Comparison of ENCODE assay signal across 9 mouse cellular contexts in genomic region chr12:31191329-31191954, GRCm38 (mm10). TPM values are rescaled to one million over a fixed set of nuclear protein-coding genes. Genes with fewer than 3 reads are reported as not detected.
A peak's percentile ranks its signal among the peaks of the same experiment; 100 is the strongest.
DNase-seq lines count a peak whose midpoint lies in the region; ATAC-seq lines count a peak whose summit lies in the region.
"Had no signal": no experiment of that assay in that cellular context is flagged by ENCODE, and none has a peak within 500 bp of the region (broad histone marks: within the 10 kb centered on the region; RNA-seq: fewer than 3 reads in every experiment).

No protein-coding gene starts in this region.

- H3K9ac ChIP-seq in forebrain, embryonic 11.5 days (ENCODE audit: low read length) = no peak overlapping the region
- no peak overlapping the region for H3K9ac ChIP-seq in heart, embryonic 14.5 days (ENCODE audit: low read length)
- no peak overlapping the region for H3K9ac ChIP-seq in kidney, embryonic 16.5 days (replicated peaks; ENCODE audit: low read length)
- H3K9ac ChIP-seq in neural tube, embryonic 13.5 days = no peak overlapping the region
- H3K9ac ChIP-seq: liver, embryonic 14.5 days had no signal

- H3K4me2 ChIP-seq in forebrain, embryonic 11.5 days (ENCODE audit: low read depth, low read length, severe bottlenecking) = no peak overlapping the region
- no peak overlapping the region for H3K4me2 ChIP-seq in heart, embryonic 14.5 days (ENCODE audit: low read length)
- no peak overlapping the region for H3K4me2 ChIP-seq in kidney, embryonic 16.5 days (replicated peaks; ENCODE audit: low read depth, low read length)
- 0 out of 2 replicates have a peak overlapping the region, but pooled peaks have one; percentile 9 for H3K4me2 ChIP-seq in neural tube, embryonic 13.5 days

- H3K36me3 ChIP-seq in forebrain, embryonic 10.5 days (replicated peaks) = no peaks in the 10 kb centered on the region
- H3K36me3 ChIP-seq in forebrain, embryonic 11.5 days (ENCODE audit: control insufficient read depth, insufficient read depth, low read length) = no peaks in the 10 kb centered on the region
- no peaks in the 10 kb centered on the region for H3K36me3 ChIP-seq in heart, embryonic 14.5 days (ENCODE audit: control insufficient read depth, insufficient read depth, low read length)
- no peaks in the 10 kb centered on the region for H3K36me3 ChIP-seq in kidney, embryonic 16.5 days (ENCODE audit: insufficient read depth, low read length)
- no peaks in the 10 kb centered on the region for H3K36me3 ChIP-seq in neural tube, embryonic 13.5 days

- H3K4me1 ChIP-seq in forebrain, embryonic 10.5 days = peaks cover 11% of the 10 kb centered on the region
- H3K4me1 ChIP-seq in forebrain, embryonic 11.5 days (replicated peaks; ENCODE audit: control insufficient read depth, insufficient read depth, low read length) = peaks cover 1% of the 10 kb centered on the region; the same call in 1 of the 2 replicates
- peaks cover 4 to 7% of the 10 kb centered on the region in 2 experiments; a peak in 3 of 4 replicates for H3K4me1 ChIP-seq in heart, embryonic 14.5 days (ENCODE audit: control insufficient read depth in 2 of 2, insufficient read depth in 2 of 2, low read length in 2 of 2)
- peaks cover 25% of the 10 kb centered on the region for H3K4me1 ChIP-seq in kidney, embryonic 16.5 days (ENCODE audit: insufficient read depth, low read length)
- peaks cover 15% of the 10 kb centered on the region for H3K4me1 ChIP-seq in neural tube, embryonic 13.5 days (replicated peaks)

- no peaks in the 10 kb centered on the region for H3K9me3 ChIP-seq in forebrain, embryonic 10.5 days
- H3K9me3 ChIP-seq in forebrain, embryonic 11.5 days (ENCODE audit: control insufficient read depth, low read length) = no peaks in the 10 kb centered on the region
- H3K9me3 ChIP-seq in heart, embryonic 14.5 days (ENCODE audit: control insufficient read depth, low read length) = no peaks in the 10 kb centered on the region
- H3K9me3 ChIP-seq in kidney, embryonic 16.5 days (ENCODE audit: low read length) = no peaks in the 10 kb centered on the region
- H3K9me3 ChIP-seq in neural tube, embryonic 13.5 days = no peaks in the 10 kb centered on the region

- 0 out of 2 replicates have a peak overlapping the region, but pooled peaks have one; percentile 5 for H3K27ac ChIP-seq in forebrain, embryonic 10.5 days
- no peak overlapping the region for H3K27ac ChIP-seq in forebrain, embryonic 11.5 days (ENCODE audit: low read depth, low read length)
- H3K27ac ChIP-seq in heart, embryonic 14.5 days (replicated peaks in 1 of 2; ENCODE audit: control insufficient read depth in 1 of 2, insufficient read depth in 1 of 2, low read depth in 2 of 2, low read length in 2 of 2) = peak overlapping the region in 1 of 2 experiments; percentile 3; a peak in 1 of 4 replicates
- H3K27ac ChIP-seq in kidney, embryonic 16.5 days (ENCODE audit: low read length) = peak overlapping the region; percentile 40
- H3K27ac ChIP-seq in neural tube, embryonic 13.5 days (replicated peaks) = peak overlapping the region; percentile 65
- H3K27ac ChIP-seq: liver, embryonic 14.5 days had no signal

- no peak overlapping the region for H3K4me3 ChIP-seq in forebrain, embryonic 10.5 days
- no peak overlapping the region for H3K4me3 ChIP-seq in forebrain, embryonic 11.5 days (ENCODE audit: low read depth, low read length)
- H3K4me3 ChIP-seq in heart, embryonic 14.5 days (ENCODE audit: control insufficient read depth in 1 of 2, insufficient read depth in 1 of 2, low read depth in 1 of 2, low read length in 2 of 2) = no peak overlapping the region
- no peak overlapping the region for H3K4me3 ChIP-seq in kidney, embryonic 16.5 days (ENCODE audit: low read length)
- no peak overlapping the region for H3K4me3 ChIP-seq in neural tube, embryonic 13.5 days

- no peaks in the 10 kb centered on the region for H3K27me3 ChIP-seq in forebrain, embryonic 10.5 days (ENCODE audit: poor library complexity, severe bottlenecking)
- H3K27me3 ChIP-seq in forebrain, embryonic 11.5 days (ENCODE audit: control insufficient read depth, insufficient read depth, low read length) = no peaks in the 10 kb centered on the region
- no peaks in the 10 kb centered on the region for H3K27me3 ChIP-seq in heart, embryonic 14.5 days (ENCODE audit: control insufficient read depth, insufficient read depth, low read length)
- H3K27me3 ChIP-seq in kidney, embryonic 16.5 days (ENCODE audit: insufficient read depth, low read length) = no peaks in the 10 kb centered on the region
- H3K27me3 ChIP-seq in neural tube, embryonic 13.5 days = no peaks in the 10 kb centered on the region

- DNase-seq in forebrain, embryonic 10.5 days (ENCODE audit: extremely low spot score, low spot score) = no peak
- DNase-seq in forebrain, embryonic 11.5 days (ENCODE audit: low spot score) = no peak
- peak; percentile 62 for DNase-seq in embryo, embryonic 10.5 days (ENCODE audit: low spot score)
- DNase-seq in spleen, postnatal 14 days (ENCODE audit: low spot score in 2 of 2) = no peak
- no peak for DNase-seq in thymus, postnatal 0 days (ENCODE audit: low spot score)

- 39% methylated on average over 8 of the region's 8 CpGs for WGBS in forebrain, embryonic 10.5 days
- 27% methylated on average over 8 of the region's 8 CpGs for WGBS in forebrain, embryonic 11.5 days
- WGBS in heart, embryonic 14.5 days = 28% methylated on average over 8 of the region's 8 CpGs
- 34% methylated on average over 8 of the region's 8 CpGs for WGBS in kidney, embryonic 16.5 days
- WGBS in neural tube, embryonic 13.5 days = 5% methylated on average over 8 of the region's 8 CpGs

- no peak for ATAC-seq in forebrain, embryonic 11.5 days (replicated peaks; ENCODE audit: low FRiP score)
- ATAC-seq in heart, embryonic 14.5 days (ENCODE audit: insufficient number of reproducible peaks, insufficient read depth, low FRiP score, low read depth) = 0 out of 2 replicates have a peak, but pooled peaks have one; percentile 73
- peak; percentile 71; the same call in 1 of the 2 replicates for ATAC-seq in kidney, embryonic 16.5 days (ENCODE audit: low FRiP score, low TSS enrichment)
- peak; percentile 86 for ATAC-seq in neural tube, embryonic 13.5 days (ENCODE audit: low read depth)

RNA-seq across cellular contexts. Expression of gene Gm6993, which starts 49.1 kb away (rescaled TPM):
- polyA plus RNA-seq in forebrain, embryonic 10.5 days (2016; fragmentation: Nextera tagmentation; extraction: Ambion mirVana) = not detected in 2 replicates
- not detected in 2 replicates for polyA plus RNA-seq in forebrain, embryonic 11.5 days (2014; fragmentation: Nextera tagmentation; extraction: Ambion mirVana)
- polyA plus RNA-seq in heart, embryonic 14.5 days (2014; fragmentation: Nextera tagmentation; extraction: Ambion mirVana) = not detected in 2 replicates
- not detected in 2 replicates for polyA plus RNA-seq in kidney, embryonic 16.5 days (2015; fragmentation: Nextera tagmentation; extraction: Ambion mirVana)
- not detected in 2 replicates for polyA plus RNA-seq in neural tube, embryonic 13.5 days (2015; fragmentation: Nextera tagmentation; extraction: Ambion mirVana)
- not detected in 2 replicates for polyA plus RNA-seq in thymus, postnatal 0 days (2015; fragmentation: Nextera tagmentation; extraction: Ambion mirVana)
- polyA plus RNA-seq: liver, embryonic 14.5 days had no signal
